Mouse (Mus musculus): ENCODE measurements at regions not wholly inside any gene's neighbourhood (a gene's known extent, or its start where the extent isn't known, plus 50 kb on each side); places are given as distances from the start of the nearest gene placed in this dataset.

- no peak for DNase-seq (ENCODE audit: low spot score)
Measured at GRCm38 (mm10) chr10:21724999-21725398, 132.1 kb downstream of the 1700020N01Rik start.

GRCm38 (mm10) chr10:21740256-21740655 lies 141.7 kb upstream of the Sgk1 start:
- no peak for DNase-seq (ENCODE audit: low spot score)

GRCm38 (mm10) chr10:21741575-21741974 lies 140.4 kb upstream of the Sgk1 start:
- no peak for DNase-seq (ENCODE audit: low spot score)

- no peak for DNase-seq (ENCODE audit: low spot score)
Measured at GRCm38 (mm10) chr10:21741976-21742745, 139.8 kb upstream of the Sgk1 start.

GRCm38 (mm10) chr10:21743396-21743795 lies 138.6 kb upstream of the Sgk1 start:
- peak; percentile 68 for DNase-seq (ENCODE audit: low spot score)

- no peak for DNase-seq (ENCODE audit: low spot score)
Measured at GRCm38 (mm10) chr10:21744341-21744955, 137.5 kb upstream of the Sgk1 start.

GRCm38 (mm10) chr10:21745940-21746487 lies 136.0 kb upstream of the Sgk1 start:
- no peak for DNase-seq (ENCODE audit: low spot score)

- DNase-seq (ENCODE audit: low spot score), result no peak
Measured at GRCm38 (mm10) chr10:21746713-21747112, 135.3 kb upstream of the Sgk1 start.

- no peak for DNase-seq (ENCODE audit: low spot score)
Measured at GRCm38 (mm10) chr10:21751326-21751725, 130.7 kb upstream of the Sgk1 start.

- no peak for DNase-seq (ENCODE audit: low spot score)
Measured at GRCm38 (mm10) chr10:21752392-21752791, 129.6 kb upstream of the Sgk1 start.

- DNase-seq (ENCODE audit: low spot score), result no peak
Measured at GRCm38 (mm10) chr10:21754763-21755548, 127.0 kb upstream of the Sgk1 start.

- no peak for DNase-seq (ENCODE audit: low spot score)
Measured at GRCm38 (mm10) chr10:21755717-21756116, 126.3 kb upstream of the Sgk1 start.

- no peak for DNase-seq (ENCODE audit: low spot score)
Measured at GRCm38 (mm10) chr10:21756811-21757210, 125.2 kb upstream of the Sgk1 start.

GRCm38 (mm10) chr10:21758122-21758521 lies 123.9 kb upstream of the Sgk1 start:
- DNase-seq (ENCODE audit: low spot score), result no peak

- DNase-seq (ENCODE audit: low spot score), result no peak
Measured at GRCm38 (mm10) chr10:21762516-21762915, 119.5 kb upstream of the Sgk1 start.

GRCm38 (mm10) chr10:21763017-21763964 lies 118.7 kb upstream of the Sgk1 start:
- no peak for DNase-seq (ENCODE audit: low spot score)

- DNase-seq (ENCODE audit: low spot score), result no peak
Measured at GRCm38 (mm10) chr10:21764090-21764489, 117.9 kb upstream of the Sgk1 start.

- no peak for DNase-seq (ENCODE audit: low spot score)
Measured at GRCm38 (mm10) chr10:21764891-21765290, 117.1 kb upstream of the Sgk1 start.

GRCm38 (mm10) chr10:21773548-21773947 lies 108.4 kb upstream of the Sgk1 start:
- no peak for DNase-seq (ENCODE audit: low spot score)

- DNase-seq (ENCODE audit: low spot score), result no peak
Measured at GRCm38 (mm10) chr10:21775441-21775840, 106.5 kb upstream of the Sgk1 start.

Measured in adipocyte (in vitro differentiated cells).